Mouse (Mus musculus) cerebellum, postnatal 10 days (tissue): ENCODE measurements at regions not wholly inside any gene's neighbourhood (a gene's known extent, or its start where the extent isn't known, plus 50 kb on each side); places are given as distances from the start of the nearest gene placed in this dataset.

Source experiments
- DNase-seq, 2 experiments: peaks; one replicate each; pipeline ENCODE4 v3.0.0; 2021; ENCODE audit warnings: mixed read lengths in 2 of 2

GRCm38 (mm10) chr6:126588761-126589160, 53.5 kb upstream of the Kcna5 start:
- DNase-seq: no peak

- peak; percentile 68 to 75 for DNase-seq
Observed at GRCm38 (mm10) chr6:126587476-126587875, 52.3 kb upstream of the Kcna5 start.

GRCm38 (mm10) chr6:126585813-126586212, 50.6 kb upstream of the Kcna5 start:
- DNase-seq: peak; percentile 98 to 99
